Mouse (Mus musculus) adipocyte (in vitro differentiated cells): ENCODE results near the gene Fndc11.

Source experiments
- DNase-seq: peaks from one replicate; pipeline ENCODE4 v3.0.0-alpha.2; 2016; ENCODE audit warnings: low spot score

Fndc11 gene

GRCm38 (mm10) chr2:181220361-181220760 is 548 bp downstream of the Fndc11 start:
- DNase-seq: no peak

DNA sequence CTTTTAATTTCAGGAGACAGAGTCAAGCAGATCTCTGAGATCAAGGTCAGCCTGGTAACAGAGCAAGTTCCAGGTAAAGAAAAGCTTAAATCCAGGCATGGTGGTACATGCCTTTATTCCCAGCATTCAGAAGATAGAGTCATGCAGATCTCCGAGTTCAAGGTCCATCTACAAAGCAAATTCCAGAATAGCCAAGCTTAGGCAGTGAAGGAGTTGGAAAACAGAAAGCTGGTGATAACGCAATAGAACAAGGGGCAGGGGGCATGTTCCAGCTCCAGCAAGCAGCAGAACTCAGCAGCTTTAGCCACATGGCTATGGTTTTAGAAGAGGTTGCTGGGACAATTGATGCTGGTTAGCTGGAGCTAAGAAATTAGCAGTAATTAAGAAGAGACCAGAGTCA is 5.2 kb downstream of the Fndc11 start:
- DNase-seq: no peak

DNA sequence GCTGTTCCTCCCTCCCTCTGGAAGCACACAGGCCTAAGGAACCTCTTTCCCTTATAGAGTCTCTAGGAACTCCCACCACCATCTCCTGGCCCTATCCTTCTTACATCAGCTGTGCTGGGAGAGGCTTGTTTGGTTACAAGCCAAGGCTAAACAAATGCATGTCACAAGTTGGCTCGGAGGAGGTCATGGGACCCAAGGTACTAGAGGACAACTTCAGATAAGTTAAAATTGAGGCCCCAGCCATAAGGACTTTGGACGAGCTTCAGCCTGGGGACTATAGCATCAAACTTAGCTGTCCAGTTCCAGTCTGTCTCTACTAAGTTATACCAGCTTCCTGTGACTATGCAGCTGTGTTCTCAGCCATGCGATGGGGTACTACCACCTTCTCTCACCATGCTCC is 7.3 kb downstream of the Fndc11 start:
- DNase-seq: no peak

DNA sequence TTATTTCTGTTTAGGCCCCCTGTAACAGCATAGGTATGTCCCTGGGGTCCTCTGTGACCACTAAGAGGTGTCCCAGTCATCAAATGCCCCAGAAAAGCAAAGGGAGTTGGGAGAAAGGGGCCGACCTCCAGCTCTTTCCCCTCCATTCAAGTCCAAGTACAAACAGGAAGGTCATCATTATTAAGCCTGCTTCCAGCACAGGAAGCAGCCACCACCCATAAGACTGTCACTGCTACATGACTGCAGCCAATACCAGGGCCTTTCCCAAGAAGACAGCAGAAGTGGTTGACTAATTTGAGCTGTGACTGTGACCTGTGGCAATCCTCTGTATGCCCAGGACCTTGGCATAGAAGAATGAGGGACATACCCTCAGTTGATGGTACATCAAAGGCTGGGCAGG is 8.5 kb downstream of the Fndc11 start:
- no peak for DNase-seq

- no peak for DNase-seq
Observed at GRCm38 (mm10) chr2:181231171-181231570, 11.4 kb downstream of the Fndc11 start.

DNA sequence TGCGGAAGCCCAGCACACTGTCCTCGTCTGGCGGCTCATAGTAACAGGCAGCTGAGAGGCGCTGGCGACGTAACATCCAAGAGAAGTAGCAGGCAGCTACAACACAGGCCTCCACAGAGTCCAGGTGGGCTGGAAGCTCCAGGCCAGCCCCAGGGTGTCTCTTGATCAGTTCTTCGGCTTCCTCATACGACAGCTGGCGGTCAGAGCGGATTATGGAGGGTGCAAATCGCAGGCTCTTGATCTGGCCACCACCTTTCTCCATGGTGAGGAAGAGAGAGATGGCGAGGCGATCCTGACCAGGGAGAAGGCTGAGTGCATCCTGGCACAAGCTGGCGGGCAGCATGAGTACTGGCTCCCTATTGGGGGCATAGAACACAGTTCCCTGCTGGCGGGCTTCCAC is 13.6 kb downstream of the Fndc11 start:
- no peak for DNase-seq

DNA sequence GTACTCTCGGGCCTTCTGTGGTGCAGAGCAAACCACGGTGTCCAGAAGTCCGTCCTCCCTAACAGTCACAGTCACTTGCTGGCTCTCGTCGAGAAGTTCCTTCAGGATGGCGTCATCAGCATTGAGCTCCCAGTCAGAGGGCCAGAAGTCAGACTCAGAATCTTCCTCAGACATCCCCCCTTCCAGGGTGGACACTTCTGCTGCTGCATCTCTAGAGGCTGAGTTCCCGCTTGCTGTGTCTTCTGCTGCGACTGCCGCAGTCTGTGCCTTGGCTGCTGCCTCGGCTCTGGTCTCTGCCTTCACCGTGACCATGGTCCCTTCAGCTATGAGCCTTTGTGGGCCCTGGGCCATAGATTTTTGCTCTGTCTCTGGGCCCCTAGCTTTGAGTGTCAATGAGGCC is 14.9 kb downstream of the Fndc11 start:
- no peak for DNase-seq

GRCm38 (mm10) chr2:181235681-181236566 is 16.1 kb downstream of the Fndc11 start:
- DNase-seq: no peak

DNA sequence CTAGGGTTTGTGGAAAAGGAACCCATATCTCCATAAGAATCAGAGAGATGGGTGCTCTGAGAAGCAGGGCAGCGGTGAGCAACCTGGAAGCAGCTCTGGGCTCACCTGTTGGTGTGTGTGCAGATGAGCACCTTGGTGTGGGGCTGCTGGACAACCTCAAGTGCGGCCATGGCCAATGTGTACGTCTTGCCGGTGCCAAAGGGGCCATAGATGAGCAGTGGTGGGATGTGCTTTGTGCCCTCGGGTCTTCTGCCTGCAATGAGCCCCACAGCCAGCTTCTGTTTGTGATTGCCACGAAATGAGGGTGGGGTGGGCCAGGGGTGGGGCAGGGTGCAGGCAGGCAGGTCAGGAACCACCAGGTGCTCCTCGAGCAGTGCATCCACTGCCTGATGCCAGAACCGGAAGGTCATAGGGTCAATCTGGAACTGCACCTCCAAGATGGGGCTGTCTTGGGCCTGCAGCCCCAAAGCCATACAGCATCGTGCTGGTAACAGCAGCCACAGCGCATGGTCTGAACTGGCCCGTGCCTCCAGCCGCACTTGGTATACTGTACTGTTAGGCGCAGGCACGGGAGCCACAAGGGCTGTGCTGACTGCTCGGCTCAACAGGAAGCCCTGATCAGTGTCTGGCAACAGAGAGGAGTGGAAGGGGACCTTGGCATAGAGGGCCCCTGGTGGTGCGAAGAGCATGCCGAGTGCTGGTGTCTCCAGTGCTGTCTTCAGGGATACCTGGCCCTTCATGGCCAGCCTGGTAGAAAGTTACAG is 17.6 kb downstream of the Fndc11 start:
- no peak for DNase-seq

DNA sequence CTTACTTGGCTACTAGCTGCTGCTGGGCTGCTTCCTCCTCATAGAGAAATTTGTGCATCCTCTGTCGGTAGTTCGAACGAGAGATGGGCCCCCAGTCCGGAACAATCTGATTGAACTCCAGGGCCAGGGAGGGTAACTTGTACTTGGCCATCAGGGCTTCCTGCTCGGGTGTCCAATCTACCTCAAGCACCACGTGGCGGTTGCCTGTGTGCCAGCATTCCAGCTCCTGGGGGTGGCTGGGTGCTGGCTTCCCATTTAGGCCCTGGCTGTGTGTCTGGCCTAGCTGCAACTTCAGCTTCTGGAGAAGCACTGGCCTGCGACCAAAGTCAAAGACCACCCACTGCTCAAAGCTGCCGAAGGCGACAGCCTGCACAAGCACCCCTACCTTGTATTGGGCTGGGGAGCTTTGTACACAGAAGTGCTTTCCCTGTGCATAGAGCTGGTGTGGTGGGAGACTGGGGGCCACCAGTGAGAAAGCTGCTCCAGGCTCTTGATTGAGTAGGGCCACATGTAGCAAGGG is 18.3 kb downstream of the Fndc11 start:
- no peak for DNase-seq

DNA sequence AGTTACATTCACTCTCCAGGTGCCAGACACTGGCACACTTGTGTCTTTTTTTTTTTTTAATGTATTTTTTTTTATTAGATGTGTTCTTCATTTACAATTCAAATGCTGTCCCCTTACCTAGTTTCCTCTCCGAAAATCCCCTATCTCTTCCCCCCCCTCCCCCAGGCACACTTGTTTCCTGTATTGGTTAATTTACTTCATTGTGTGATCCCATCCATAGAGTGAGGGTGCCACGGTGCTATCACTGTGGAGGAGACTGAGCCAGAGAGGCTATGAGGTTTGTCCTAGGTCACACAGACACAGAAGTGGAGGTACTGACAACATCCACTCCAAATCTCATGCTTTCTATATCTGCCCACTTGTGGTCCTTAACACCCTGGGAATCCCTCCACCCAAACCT is 19.0 kb downstream of the Fndc11 start:
- no peak for DNase-seq

- no peak for DNase-seq
Observed at GRCm38 (mm10) chr2:181239261-181239660, 19.4 kb downstream of the Fndc11 start.

DNA sequence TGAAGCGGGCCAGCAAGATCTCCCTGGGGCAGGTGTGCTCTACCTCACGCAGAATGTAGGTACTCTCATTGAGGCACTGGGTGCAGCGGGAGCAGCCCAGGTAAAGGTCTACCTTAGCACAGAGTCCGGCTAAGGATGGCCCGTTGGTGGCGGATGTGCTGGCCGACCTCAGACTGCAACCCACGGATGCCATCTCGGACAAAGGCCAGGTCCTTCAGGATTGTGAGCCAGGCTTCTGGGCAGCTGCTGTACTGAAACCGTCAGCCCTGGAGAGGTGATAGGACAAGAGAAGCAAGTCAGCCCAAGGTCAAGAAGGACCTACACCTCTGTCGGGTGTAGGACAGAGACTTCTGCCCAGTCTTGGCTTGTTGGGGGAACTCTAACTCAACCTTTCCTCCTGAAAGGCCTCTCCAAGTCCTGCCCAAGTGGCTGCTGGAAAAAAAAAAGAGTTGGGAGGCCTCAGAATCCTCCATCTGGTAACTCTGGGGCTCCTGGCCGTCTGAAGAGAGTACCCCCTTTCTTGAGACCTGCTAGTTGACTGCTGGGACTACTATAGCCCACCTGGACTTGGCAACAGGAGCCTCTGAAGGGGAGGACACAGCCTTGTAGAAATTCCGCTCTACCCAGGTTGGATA is 21.1 kb downstream of the Fndc11 start:
- DNase-seq: no peak

DNA sequence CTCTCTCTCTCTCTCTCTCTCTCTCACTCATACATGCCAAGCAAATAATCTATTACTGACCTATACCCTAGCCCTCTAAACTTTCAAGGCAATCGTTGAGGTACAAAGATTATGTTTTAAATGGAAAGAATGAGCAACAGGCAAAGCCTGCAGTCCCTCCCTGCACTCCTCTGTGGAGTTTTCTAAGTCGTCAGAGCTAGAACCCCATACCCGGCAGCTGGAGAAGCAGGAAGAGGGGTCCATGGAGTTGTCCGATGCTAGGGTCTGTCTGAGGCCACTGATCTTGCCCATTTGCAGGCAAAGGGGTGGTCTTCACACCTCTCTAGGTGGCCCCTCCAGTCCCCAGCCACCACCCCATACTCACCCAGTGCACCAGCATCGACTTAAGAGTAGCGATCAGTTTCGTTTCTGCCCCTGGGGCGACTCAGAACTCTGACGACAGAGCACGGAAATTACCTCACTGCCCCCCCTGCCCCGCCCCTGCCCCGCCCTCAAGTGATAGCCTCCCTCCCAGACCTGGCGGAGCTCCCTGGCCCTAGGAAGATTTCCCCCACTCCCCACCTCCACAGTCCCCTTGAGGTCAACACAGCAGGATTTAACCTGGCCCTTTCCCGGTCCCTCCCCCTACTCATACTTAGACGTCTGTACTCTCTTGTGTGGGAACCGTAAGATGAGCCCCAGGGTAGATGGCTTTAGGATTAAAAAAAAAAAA is 21.9 kb downstream of the Fndc11 start, which contains the start of gene Helz2:
Helz2 (minus strand) TSS at position 426 of the 712 bp plus-strand sequence.
- DNase-seq: peak; percentile 69

DNA sequence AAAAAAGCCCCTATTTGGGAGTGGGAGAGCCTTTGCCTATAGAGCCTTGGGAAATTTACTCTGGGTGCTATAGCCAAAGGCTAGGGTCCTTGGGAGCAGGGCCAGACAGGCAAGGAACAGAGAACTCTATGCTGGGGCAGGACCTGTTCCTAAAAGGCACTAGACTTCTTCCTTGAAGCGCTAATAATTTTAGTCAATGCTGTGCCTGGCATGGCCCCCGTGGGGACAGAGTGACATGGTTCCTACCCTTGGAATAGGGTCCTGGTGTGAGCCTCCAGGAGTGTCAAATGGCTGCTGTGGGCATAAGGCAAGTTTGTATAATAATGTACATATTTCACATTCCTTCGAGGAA is 22.5 kb downstream of the Fndc11 start:
- DNase-seq: no peak

DNA sequence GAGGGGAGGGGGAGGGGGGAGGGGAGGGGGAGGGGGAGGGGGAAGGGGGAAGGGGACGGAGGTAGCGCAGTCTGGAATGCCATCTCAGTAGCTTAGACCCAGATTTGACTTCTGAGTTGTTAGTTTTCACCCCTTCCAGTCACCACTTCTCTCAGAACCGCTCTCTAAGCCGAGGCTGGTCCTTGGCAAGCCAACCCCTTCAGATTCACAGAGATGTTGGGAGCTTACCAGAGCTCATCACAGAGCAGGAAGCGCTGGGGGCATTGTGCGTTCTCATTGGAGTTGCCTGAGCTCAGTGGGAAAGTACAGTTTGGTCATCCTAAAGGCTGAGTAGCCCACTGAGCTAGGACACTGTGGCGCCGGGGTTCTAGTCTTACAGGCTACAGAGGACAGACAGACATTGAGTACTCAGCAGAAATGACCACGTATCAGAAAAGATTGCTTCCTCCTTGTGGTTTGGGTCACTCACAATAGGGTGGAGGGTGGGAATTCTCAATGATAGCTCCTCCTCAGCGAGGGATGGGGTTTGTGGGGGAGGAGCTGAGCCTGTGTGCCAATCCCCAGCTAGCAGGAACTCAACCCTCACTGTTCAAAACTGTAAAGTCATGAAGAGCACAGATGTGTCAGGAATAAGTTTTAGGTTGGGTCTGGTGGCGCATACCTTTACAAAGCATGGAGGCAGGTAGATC is 24.0 kb downstream of the Fndc11 start:
- no peak for DNase-seq

- no peak for DNase-seq
Observed at GRCm38 (mm10) chr2:181245031-181245430, 25.2 kb downstream of the Fndc11 start.

- no peak for DNase-seq
Observed at GRCm38 (mm10) chr2:181249217-181249616, 29.4 kb downstream of the Fndc11 start.

DNA sequence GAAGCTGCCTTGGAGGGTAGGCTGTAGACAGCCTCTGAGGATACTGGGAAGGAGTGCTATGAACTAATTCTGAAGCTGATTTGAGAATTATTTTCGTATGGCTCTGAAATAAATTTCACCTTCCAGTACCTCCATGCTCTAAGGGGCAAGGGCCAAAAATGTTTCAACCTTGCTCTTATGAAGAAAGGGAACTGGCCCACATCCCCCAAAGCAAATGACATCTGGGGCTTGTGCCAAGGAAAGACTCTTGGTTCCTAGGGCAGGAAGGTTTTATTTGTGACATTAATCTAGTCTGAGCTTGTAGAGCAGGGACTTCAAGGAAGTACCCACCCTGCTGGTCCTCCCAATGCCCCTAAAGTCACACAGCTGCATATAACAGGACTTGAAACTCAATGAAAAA is 32.0 kb downstream of the Fndc11 start:
- DNase-seq: no peak

GRCm38 (mm10) chr2:181253248-181253647 is 33.4 kb downstream of the Fndc11 start:
- no peak for DNase-seq

- DNase-seq: no peak
Observed at GRCm38 (mm10) chr2:181266839-181267238, 47.0 kb downstream of the Fndc11 start.
